Mouse (Mus musculus): ENCODE results near the gene Psmc1.

DNA sequence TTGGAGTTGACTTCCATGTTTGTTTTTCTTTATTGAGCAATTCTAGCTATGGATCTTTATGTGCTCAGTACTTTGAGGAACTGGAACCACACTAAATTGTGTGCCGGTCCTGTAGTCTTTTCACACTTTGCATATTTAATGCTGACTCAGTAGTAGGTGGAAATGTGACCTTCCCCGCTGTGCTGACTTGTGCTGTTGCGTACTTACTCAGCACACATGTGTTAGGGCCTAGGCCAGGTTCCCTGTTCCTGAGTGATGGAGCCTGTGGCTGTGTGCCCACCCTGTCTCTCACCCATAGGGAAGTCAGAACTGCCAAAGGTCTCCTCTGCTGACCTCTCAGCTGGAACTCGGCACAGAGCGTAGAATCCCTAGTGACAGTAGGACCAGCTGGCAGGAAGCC is 6.0 kb downstream of the Psmc1 start:
- TF ChIP-seq CTCF (IDR thresholded peaks at IDR 0.05; ENCODE audit: extremely low read depth, insufficient read depth, low read length) (no peak), POLR2A (IDR thresholded peaks at IDR 0.05; ENCODE audit: extremely low read depth, insufficient read depth, low read length) (no peak)
